Mouse (Mus musculus) left cerebral cortex, postnatal 14 days (tissue): ENCODE results near the gene Pcolce. TPM values are rescaled to one million over a fixed set of nuclear protein-coding genes. Genes with fewer than 3 reads are reported as not detected.

Source experiments
- DNase-seq, 2 experiments: peaks; one replicate each; pipeline ENCODE4 v3.0.0; 2021 to 2022; ENCODE audit warnings: low spot score in 2 of 2, mixed read lengths in 1 of 2
- intact Hi-C: fragments of 180-260 bp; cut with DNase I; formaldehyde crosslinking; loops from one replicate; pipeline ENCODE4 v1.15.1; 2025
- total RNA-seq, 2 experiments: library from RNA; stranded (reverse); gene quantifications; 2 replicates each; pipeline ENCODE4 v1.2.3; 2021

Gene Pcolce
- total RNA-seq, 2 experiments from 2014 or later: 12.9 to 14.6 TPM

GRCm38 (mm10) chr5:137600281-137600618 lies 13.3 kb downstream of the Pcolce start:
- intact Hi-C loops: loop anchor here (5.0 kb wide), 1 partner anchor 68 kb away; the partner anchor contains the start of genes Epo and Gnb2
- DNase-seq: peak in 1 of 2 experiments; percentile 31

GRCm38 (mm10) chr5:137599600-137599999 lies 14.0 kb downstream of the Pcolce start:
- no peak for DNase-seq
- intact Hi-C loops: no loop called here

- no peak for DNase-seq
- intact Hi-C loops: no loop called here
Measured at GRCm38 (mm10) chr5:137598100-137598826, 15.3 kb downstream of the Pcolce start.

GRCm38 (mm10) chr5:137597625-137598024 lies 16.0 kb downstream of the Pcolce start:
- no peak for DNase-seq
- intact Hi-C loops: no loop called here

GRCm38 (mm10) chr5:137596601-137597261 lies 16.9 kb downstream of the Pcolce start:
- no peak for DNase-seq
- intact Hi-C loops: no loop called here

GRCm38 (mm10) chr5:137595921-137596320 lies 17.7 kb downstream of the Pcolce start:
- DNase-seq: no peak
- intact Hi-C loops: no loop called here

- intact Hi-C loops: no loop called here
- DNase-seq: no peak
Measured at GRCm38 (mm10) chr5:137590507-137590906, 23.1 kb downstream of the Pcolce start.

- peak; percentile 72 to 74 for DNase-seq
- intact Hi-C loops: loop anchor here (5.0 kb wide), 1 partner anchor 67 kb away; no protein-coding TSS in a partner anchor
Measured at GRCm38 (mm10) chr5:137584976-137585375, 28.6 kb downstream of the Pcolce start.

- intact Hi-C loops: no loop called here
Measured at GRCm38 (mm10) chr5:137583670-137584169, 29.9 kb downstream of the Pcolce start.

GRCm38 (mm10) chr5:137582702-137583101 lies 30.9 kb downstream of the Pcolce start:
- intact Hi-C loops: no loop called here
- DNase-seq: no peak

More at GRCm38 (mm10) chr5:137583670-137584169, 29.9 kb downstream of the Pcolce start:
- DNase-seq: peak; percentile 47 to 68

- DNase-seq: no peak
- intact Hi-C loops: no loop called here
Measured at GRCm38 (mm10) chr5:137580246-137580645, 33.3 kb downstream of the Pcolce start.

GRCm38 (mm10) chr5:137574470-137574901 lies 39.1 kb downstream of the Pcolce start:
- intact Hi-C loops: no loop called here
- DNase-seq: peak; percentile 36 to 56

- intact Hi-C loops: no loop called here
- no peak for DNase-seq
Measured at GRCm38 (mm10) chr5:137570691-137571586, 42.6 kb downstream of the Pcolce start.

- DNase-seq: no peak
- intact Hi-C loops: no loop called here
Measured at GRCm38 (mm10) chr5:137570181-137570580, 43.4 kb downstream of the Pcolce start.

GRCm38 (mm10) chr5:137569665-137570064 lies 43.9 kb downstream of the Pcolce start, which contains the start of gene Tfr2:
TSS of gene Tfr2 (plus strand) at chr5:137569840.
- intact Hi-C loops: no loop called here
- DNase-seq: no peak

GRCm38 (mm10) chr5:137569031-137569430 lies 44.6 kb downstream of the Pcolce start:
- intact Hi-C loops: no loop called here
- DNase-seq: no peak

- no peak for DNase-seq
- intact Hi-C loops: no loop called here
Measured at GRCm38 (mm10) chr5:137568223-137568798, 45.3 kb downstream of the Pcolce start.

- intact Hi-C loops: no loop called here
Measured at GRCm38 (mm10) chr5:137566416-137566815, 47.2 kb downstream of the Pcolce start.

GRCm38 (mm10) chr5:137565744-137566143 lies 47.8 kb downstream of the Pcolce start:
- DNase-seq: no peak
- intact Hi-C loops: no loop called here

More at GRCm38 (mm10) chr5:137566416-137566815, 47.2 kb downstream of the Pcolce start:
- DNase-seq: no peak
